Mouse (Mus musculus): ENCODE measurements around the gene Nfia.

The Nfia gene

DNA sequence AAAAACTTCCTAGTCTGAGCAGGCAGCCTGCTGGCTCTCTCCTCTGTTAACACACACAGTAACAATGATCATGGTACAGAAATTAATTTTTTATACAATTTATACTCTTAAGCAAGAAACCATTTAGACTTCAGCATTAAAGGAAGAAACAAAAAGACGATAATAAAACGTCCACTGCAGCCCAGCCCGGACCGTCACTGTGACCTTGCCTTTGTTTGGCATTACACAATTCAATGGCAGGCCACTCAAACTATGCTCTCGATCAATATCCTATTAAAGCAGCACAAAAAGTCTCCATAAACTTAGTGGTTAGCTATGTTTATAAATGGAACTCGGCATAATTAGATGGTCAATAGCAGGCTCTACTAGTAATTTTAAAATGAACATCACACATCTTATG, 232.5 kb downstream of the Nfia start:
- DNase-seq (ENCODE audit: low read depth), result no peak

- no peak for DNase-seq (ENCODE audit: low read depth)
Measured at GRCm38 (mm10) chr4:98008814-98009368, 236.4 kb downstream of the Nfia start.

DNA sequence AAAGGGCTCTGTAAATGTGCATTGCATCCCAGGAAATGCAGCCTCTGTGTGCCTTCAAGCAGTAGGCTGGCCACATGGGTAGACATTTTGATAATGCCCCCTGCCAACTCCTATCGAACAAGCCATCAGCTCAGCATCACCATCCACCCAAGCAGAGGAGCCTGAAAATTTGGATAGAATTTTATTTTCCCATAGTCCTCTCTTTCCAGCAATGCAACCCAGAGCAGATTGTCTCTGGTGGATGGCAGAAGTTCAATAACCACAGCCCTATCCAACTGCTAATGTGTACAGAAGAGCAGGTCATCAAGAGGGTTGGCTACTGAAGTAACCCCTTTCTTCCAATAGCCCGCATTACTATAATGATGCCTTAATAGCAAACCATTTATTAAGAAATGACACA, 237.4 kb downstream of the Nfia start:
- DNase-seq (ENCODE audit: low read depth), result no peak

- DNase-seq (ENCODE audit: low read depth), result no peak
Measured at GRCm38 (mm10) chr4:98019811-98020210, 247.3 kb downstream of the Nfia start.

DNA sequence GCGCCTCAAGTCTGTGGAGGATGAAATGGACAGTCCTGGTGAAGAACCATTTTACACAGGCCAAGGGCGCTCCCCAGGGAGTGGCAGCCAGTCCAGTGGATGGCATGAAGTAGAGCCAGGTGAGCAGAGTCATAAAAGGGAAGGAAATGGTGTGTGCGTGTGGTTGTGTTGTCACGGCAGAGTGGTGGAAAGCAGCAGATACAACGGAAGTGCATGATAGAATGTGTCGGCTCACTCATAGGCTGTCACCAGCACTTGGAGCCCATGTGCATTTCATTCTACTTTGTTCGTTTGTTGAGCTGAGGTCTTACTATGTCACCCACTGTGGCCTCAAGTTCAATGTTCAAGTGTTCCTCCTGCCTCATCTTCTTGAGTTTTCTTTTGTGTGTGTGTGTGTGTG, 248.3 kb downstream of the Nfia start:
- DNase-seq (ENCODE audit: low read depth), result no peak

- DNase-seq (ENCODE audit: low read depth), result no peak
Measured at GRCm38 (mm10) chr4:98023245-98023792, 250.8 kb downstream of the Nfia start.

GRCm38 (mm10) chr4:98027412-98027811, 254.9 kb downstream of the Nfia start:
- DNase-seq (ENCODE audit: low read depth), result no peak

DNA sequence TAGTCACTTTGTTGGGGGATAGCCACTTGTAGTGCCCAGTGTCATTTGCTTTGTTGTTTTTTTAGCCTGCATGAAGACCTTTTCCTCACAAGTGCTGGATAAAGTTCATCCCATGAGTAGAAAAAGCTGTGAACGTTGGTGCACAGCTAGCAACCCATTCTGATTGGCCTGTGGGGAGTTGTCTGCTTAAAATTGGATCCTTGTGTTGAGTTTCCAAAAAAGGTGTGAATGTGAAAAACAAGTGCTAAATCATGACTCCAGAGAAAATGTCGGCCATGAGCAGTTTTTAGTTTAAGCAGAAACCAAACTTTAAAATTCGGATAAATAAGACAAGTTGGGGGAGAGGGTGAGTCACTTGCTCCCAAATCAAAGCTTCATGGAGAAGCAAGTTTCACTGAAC, 259.3 kb downstream of the Nfia start:
- DNase-seq (ENCODE audit: low read depth), result peak; percentile 11

DNA sequence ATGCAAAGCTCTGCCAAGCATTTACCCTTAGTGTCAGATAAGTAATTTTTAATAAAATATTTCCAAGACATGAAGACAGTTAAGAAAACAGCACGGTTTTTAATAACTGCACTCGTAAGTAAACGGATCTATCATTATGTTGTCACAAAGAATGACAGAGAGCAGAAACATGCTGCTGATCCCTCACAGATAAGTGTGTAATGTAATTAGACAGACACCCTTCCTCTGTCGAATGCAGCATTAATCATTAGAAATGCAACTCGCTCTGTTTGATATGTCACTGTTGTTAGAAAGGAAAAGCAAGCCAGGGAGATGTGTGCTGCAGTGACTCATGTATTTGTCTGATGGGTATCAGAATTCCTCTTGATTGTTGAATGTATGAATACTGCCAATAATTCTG, 259.8 kb downstream of the Nfia start:
- no peak for DNase-seq (ENCODE audit: low read depth)

GRCm38 (mm10) chr4:98039095-98039494, 266.6 kb downstream of the Nfia start:
- no peak for DNase-seq (ENCODE audit: low read depth)

DNA sequence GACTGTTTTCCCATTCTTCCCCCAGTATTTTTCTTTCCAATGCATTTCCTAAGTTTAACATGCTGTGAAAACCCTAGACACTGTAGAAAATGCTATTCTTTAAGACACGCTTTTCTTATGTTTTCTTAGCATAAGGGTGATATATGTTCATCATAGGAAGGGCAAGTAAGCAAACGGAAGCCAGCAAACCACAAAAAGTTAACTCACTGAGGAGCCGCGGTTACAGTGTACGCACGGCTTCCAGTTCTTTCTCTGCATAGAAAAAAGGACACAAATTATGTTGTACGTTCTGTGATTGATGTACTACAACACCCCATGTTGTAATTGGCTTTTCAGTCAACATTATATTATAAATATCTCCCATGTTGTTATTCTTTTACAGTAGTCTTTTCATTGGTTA, 267.6 kb downstream of the Nfia start:
- no peak for DNase-seq (ENCODE audit: low read depth)

DNA sequence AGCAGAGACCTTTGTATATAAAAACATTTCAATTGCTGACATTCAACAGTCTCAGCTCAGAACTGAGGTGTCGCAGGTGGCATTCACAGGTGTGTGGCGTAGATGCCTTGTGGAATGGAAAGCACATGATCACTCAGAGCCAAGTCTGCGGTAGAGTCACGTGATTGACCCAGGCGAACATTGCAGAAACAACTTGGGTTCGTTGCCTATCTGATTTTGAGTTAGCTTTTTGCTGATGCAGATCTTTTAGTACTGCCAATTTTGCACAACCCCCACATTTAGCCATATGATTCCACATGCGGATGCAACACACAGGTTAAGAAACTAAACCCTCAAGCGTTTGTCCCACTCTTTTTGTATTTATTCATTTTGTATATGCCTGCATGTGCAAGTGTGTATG, 272.1 kb downstream of the Nfia start:
- no peak for DNase-seq (ENCODE audit: low read depth)

GRCm38 (mm10) chr4:98047369-98047768, 274.8 kb downstream of the Nfia start:
- DNase-seq (ENCODE audit: low read depth), result no peak

GRCm38 (mm10) chr4:98049584-98049983, 277.1 kb downstream of the Nfia start:
- no peak for DNase-seq (ENCODE audit: low read depth)

GRCm38 (mm10) chr4:98050003-98050620, 277.6 kb downstream of the Nfia start:
- no peak for DNase-seq (ENCODE audit: low read depth)

GRCm38 (mm10) chr4:98050781-98051180, 278.2 kb downstream of the Nfia start:
- no peak for DNase-seq (ENCODE audit: low read depth)

GRCm38 (mm10) chr4:98051326-98051725, 278.8 kb downstream of the Nfia start:
- DNase-seq (ENCODE audit: low read depth), result no peak

- DNase-seq (ENCODE audit: low read depth), result no peak
Measured at GRCm38 (mm10) chr4:98055036-98055435, 282.5 kb downstream of the Nfia start.

- no peak for DNase-seq (ENCODE audit: low read depth)
Measured at GRCm38 (mm10) chr4:98056396-98057020, 284.0 kb downstream of the Nfia start.

DNA sequence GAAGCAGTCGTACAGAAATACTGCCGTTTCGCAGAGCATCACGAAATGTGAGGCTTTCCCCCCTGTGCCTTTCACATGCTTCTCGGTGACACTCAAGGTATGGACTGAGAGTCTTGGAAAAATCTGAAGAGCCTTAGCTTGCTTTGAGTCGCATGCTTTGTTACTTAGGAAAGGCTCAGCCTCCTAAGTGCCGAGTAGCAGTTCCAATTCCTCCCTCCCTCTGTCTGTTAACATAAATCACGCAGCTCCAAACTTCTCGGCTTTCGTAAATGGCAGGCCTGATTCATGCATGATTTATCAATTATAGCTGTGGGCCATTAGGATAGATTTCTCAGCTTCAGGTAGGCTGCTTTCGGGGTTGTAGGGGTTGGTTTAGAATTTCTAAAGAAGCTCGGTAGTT, 284.7 kb downstream of the Nfia start:
- peak; percentile 44 for DNase-seq (ENCODE audit: low read depth)

- DNase-seq (ENCODE audit: low read depth), result no peak
Measured at GRCm38 (mm10) chr4:98057721-98058120, 285.2 kb downstream of the Nfia start.

DNA sequence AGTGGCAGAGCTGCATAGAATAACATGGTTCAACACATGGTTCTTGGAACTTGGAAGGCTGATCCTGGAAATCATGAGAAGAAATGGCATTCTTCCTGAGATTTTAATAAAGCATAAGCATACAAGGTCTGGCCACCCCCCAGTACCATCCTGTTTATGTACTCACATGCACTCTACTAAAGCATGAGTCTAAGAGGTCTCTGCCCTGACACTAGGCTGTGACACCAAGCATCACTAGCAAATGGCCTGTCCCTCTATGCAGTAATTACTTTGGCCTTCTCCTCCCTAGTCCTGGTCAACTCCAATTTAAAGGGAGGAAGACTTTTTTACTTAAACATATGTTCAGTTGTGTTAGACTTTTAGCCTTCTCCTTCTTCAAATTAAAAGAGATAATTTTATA, 285.6 kb downstream of the Nfia start:
- no peak for DNase-seq (ENCODE audit: low read depth)

GRCm38 (mm10) chr4:98060601-98061000, 288.1 kb downstream of the Nfia start:
- no peak for DNase-seq (ENCODE audit: low read depth)

- DNase-seq (ENCODE audit: low read depth), result peak; percentile 89
Measured at GRCm38 (mm10) chr4:98061086-98061485, 288.6 kb downstream of the Nfia start.
